Mouse (Mus musculus) spleen, postnatal 4 days (tissue): ENCODE measurements around the gene Ankrd44.

ENCODE experiments used
- DNase-seq, 2 experiments: peaks; one replicate each; pipeline ENCODE4 v3.0.0; 2022; ENCODE audit warnings: low spot score in 2 of 2

The Ankrd44 gene

DNA sequence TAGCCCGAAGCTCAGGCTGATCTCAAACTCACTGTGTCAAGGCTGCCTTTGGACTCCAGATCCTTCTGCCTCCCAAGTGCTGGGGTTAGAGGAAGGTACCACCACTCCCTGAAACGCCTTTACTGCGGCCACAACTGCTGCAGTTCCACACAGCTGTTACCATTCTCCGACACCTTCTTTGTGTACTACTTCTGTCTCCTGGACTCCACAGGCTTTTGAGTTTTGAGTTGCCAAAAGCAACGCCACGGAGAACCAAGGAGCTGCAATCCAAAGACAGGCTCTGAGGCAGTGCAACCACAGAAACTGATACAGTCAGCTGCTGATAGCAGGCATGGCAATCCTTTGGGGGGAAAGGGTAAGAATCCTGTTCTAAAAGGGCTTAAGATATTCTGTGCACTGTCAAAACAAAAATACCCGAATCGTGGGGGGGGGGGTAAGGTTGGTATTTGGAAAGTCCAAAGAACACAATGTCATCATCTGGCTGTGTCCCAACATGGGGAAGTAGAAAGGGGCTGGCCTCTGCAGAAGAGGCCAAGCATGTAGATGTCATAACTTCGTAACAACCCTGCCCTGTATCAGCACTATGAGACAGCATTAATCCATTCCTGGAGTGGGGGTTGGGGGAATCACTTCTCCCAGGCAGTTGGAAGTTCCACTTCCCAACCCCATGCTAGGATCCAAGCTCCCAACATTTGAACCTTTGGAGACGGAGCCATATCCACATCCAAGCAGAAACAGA is 116.2 kb downstream of the Ankrd44 start:
- DNase-seq: no peak

- DNase-seq: no peak
These were observed 117.1 kb downstream of the Ankrd44 start for GRCm38 (mm10) chr1:54809098-54809490.

GRCm38 (mm10) chr1:54808401-54809097 is 117.6 kb downstream of the Ankrd44 start:
- no peak for DNase-seq

DNA sequence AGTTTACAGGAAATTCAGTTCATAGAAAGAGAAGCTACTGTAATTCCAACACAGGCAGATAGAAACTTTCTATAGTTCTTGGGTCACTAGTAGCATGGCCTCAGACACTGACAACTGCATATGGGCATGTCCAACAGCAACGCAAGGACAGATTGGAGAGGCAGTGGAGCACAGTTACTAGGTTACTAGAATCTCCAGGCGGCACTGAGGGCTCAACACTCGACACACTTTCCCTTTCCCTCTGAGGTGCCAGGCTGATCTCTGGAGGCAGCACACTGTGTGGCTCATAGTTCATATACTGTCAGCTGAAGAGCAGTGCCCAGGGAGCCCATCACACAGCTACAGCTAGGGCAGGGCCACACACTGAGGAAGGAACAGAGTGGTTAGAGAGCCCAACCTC is 118.4 kb downstream of the Ankrd44 start:
- DNase-seq: no peak

- no peak for DNase-seq
These were observed 119.9 kb downstream of the Ankrd44 start for GRCm38 (mm10) chr1:54806116-54806850.

DNA sequence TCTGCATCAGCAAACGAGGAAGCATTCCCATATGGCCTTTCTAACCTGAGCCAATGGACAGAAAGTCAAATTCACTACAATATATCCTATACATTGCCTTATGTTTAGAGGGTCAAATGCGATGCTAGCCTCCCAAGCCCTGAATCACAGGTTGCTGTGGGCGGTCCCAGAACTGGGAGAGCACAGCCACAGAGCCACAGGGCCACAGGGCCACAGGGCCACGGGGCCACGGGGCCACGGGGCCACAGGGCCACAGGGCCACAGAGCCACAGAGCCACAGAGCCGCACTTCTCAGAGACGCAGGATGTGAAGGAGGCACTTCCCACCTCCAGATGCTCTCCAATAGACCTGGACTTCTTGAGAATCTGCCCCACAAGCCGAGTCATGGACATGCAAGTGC is 121.8 kb downstream of the Ankrd44 start:
- no peak for DNase-seq

GRCm38 (mm10) chr1:54802703-54803102 is 123.5 kb downstream of the Ankrd44 start:
- no peak for DNase-seq

DNA sequence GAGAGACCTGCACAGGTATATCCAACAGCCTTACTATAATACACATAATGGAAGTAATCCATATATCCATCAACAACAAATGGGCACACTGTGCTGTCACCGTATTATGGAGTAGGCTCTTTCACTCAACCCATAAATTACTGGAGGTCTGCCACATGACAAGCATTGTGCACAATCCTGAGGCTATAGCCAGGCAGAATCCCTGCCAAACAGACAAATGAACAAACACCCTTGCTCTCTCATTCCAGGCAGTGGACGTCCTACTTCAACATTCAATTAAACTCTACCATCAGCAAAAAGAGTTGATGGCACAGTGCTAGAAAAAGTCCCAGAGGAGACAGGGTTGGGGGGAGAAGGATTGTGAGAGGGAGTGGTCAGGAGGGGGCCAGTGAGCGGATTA is 124.9 kb downstream of the Ankrd44 start:
- no peak for DNase-seq

DNA sequence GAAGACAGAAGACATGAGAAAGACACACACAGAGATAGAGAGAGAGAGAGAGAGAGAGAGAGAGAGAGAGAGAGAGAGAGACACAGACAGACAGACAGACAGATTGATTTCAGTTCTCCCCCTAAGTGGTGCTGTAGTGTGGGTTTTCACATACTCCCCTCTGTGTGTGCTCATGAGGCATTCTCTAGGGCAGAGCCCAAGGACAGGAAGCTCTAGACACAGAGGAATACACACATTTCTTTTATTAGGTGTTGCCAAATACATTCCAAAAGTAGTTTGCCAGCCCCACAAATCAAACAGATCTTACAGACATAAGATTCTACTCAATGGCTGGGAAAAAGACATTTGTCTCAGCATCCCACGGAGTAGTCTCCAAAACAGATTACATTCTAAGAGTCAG is 126.8 kb downstream of the Ankrd44 start:
- no peak for DNase-seq

- no peak for DNase-seq
These were observed 127.8 kb downstream of the Ankrd44 start for GRCm38 (mm10) chr1:54798415-54798814.

- DNase-seq: no peak
These were observed 131.5 kb downstream of the Ankrd44 start for GRCm38 (mm10) chr1:54794709-54795108.

DNA sequence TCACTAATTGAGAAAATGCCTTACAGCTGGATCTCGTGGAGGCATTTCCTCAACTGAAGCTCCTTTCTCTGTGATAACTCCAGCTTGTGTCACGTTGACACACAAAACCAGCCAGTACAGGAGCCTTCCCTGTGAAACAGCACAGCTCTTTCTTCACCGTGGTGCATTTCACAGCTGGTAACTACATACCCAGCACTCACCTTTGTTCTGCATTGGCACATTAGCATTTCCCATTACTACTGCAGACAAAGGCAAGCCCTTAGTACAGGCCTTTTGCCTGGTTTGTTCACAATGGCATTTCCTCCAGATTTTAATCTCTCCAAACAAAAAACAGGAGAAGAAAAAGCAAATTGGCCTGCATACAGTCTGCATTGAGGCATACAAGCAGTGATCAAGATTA is 134.8 kb downstream of the Ankrd44 start:
- DNase-seq: no peak

DNA sequence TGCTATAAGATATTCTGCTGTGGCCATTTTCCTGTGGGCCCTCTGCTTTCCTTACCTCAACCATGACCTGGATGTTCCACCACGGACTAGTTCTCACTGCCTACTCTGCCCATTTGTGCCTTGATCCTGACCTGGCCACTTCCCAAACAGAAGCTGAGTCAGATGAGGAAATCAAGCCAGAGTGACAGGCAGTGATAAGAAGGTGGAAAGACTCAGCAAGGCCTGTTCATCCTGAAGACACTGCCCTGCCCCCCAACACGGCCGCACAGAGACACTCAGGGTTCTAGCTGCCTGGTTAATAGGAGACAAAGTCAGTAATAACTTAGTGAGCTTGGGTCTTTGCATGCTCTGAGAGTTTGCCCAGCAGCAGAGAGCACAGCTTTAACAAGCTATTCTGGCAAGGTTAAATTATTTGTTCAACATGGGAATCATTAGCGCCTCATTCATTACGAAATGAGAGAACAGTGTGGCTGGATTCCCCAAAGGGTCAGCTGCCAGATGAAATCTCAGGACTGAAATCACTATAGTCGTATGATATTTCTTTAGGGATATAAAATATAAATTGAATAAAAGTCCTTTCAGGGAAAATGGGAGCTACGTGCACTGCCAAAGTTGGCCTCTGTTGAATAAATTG is 136.7 kb downstream of the Ankrd44 start:
- no peak for DNase-seq

GRCm38 (mm10) chr1:54788337-54788736 is 137.8 kb downstream of the Ankrd44 start:
- DNase-seq: no peak

- DNase-seq: no peak
These were observed 148.0 kb downstream of the Ankrd44 start for GRCm38 (mm10) chr1:54778151-54778550.

- no peak for DNase-seq
These were observed 149.1 kb downstream of the Ankrd44 start for GRCm38 (mm10) chr1:54777104-54777503.

DNA sequence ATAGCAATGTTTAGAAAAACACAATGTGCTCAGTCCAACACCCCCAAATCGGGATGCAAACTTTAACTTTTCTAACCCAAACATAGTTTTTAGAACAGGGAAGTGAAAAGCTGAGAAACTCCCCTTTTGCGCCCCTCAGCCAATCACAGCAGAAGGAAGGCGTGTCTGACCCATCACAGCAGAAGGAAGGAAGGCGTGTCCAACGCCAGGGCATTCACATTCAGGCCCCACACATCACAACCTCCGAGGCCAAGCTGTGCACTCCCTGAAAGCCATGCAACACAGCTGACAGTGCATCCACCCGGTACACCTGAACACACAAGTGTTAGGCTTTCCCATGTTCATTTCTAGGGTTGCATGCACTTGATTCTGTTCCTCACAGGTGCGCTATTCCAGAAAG is 150.1 kb downstream of the Ankrd44 start:
- DNase-seq: no peak

- DNase-seq: no peak
These were observed 153.3 kb downstream of the Ankrd44 start for GRCm38 (mm10) chr1:54772843-54773242.

- no peak for DNase-seq
These were observed 154.7 kb downstream of the Ankrd44 start for GRCm38 (mm10) chr1:54771471-54771870.

- no peak for DNase-seq
These were observed 159.0 kb downstream of the Ankrd44 start for GRCm38 (mm10) chr1:54767221-54767620.

DNA sequence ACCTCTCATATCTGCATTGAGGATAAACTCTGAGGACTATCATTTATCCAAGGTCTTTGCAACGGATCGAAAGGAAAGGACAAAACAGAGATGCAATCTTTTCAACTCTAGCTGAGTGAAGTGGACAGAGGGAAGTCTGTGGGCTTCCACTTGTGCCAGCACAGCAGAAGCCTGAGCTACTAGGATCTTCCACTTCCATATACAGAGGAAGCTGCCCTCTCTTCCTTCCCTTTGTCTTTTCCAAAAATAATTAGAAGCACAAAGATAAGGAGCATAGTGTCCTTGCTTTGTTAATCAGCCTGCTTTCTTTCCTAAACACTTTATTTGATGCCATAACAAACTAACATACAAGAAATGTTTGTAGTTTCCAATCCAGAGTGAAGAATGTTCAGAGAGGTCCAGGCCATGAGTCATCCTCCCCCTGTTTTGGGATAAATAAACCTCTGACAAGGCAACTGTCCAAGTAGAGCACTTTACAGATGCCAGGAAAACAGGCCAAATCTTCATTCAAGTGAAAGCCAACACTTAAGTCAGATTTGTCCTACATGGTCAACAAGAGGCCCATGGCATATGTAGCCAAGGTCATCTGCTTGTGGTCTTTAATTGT is 160.5 kb downstream of the Ankrd44 start:
- DNase-seq: no peak
